Mouse (Mus musculus): Measurements from ENCODE around the gene Wwox. TPM values are rescaled to one million over a fixed set of nuclear protein-coding genes. Genes with fewer than 3 reads are reported as not detected.

Gene Wwox
- total RNA-seq, 1 experiment, result 12.5 TPM

GRCm38 (mm10) chr8:115330671-115331070 is 891.2 kb downstream of the Wwox start:
- no peaks in the 10 kb centered on the region for H3K9me3 ChIP-seq (ENCODE audit: control insufficient read depth, insufficient read depth, low read depth, low read length)
- H3K9ac ChIP-seq (ENCODE audit: insufficient read depth, low read depth, low read length, poor library complexity, severe bottlenecking), result no peak overlapping the region
- no peak overlapping the region for H3K27ac ChIP-seq (ENCODE audit: insufficient read depth, low read depth, low read length, poor library complexity, severe bottlenecking)
- no peak for DNase-seq (ENCODE audit: low read depth, low spot score)
- no peak overlapping the region for H3K4me3 ChIP-seq (ENCODE audit: insufficient read depth in 1 of 2, low read depth in 1 of 2, low read length in 2 of 2, poor library complexity in 1 of 2, severe bottlenecking in 1 of 2)
- no peaks in the 10 kb centered on the region for H3K4me1 ChIP-seq (ENCODE audit: control insufficient read depth in 2 of 2, insufficient read depth in 2 of 2, low read length in 2 of 2, poor library complexity in 1 of 2)
- in situ Hi-C loops (cut with MboI; ENCODE audit: low sequenced_read_pairs in 2 of 2, unreplicated experiment in 2 of 2), result no loop called here
- H3K36me3 ChIP-seq (ENCODE audit: control insufficient read depth, insufficient read depth, low read length, poor library complexity, severe bottlenecking), result no peaks in the 10 kb centered on the region
- no peak for TF ChIP-seq ZC3H11A (IDR thresholded peaks at IDR 0.05; ENCODE audit: borderline replicate concordance, low read depth, low read length)

- TF ChIP-seq HCFC1 (IDR thresholded peaks at IDR 0.05; ENCODE audit: borderline replicate concordance, insufficient read depth, low read length), result no peak
- TF ChIP-seq ZC3H11A (IDR thresholded peaks at IDR 0.05; ENCODE audit: borderline replicate concordance, low read depth, low read length), result no peak
- no peak for TF ChIP-seq MAFK (IDR thresholded peaks at IDR 0.05; ENCODE audit: insufficient read depth, low read depth, low read length)
- no peak for TF ChIP-seq CHD2 (IDR thresholded peaks at IDR 0.05; ENCODE audit: low read depth, low read length)
- TF ChIP-seq ZNF384 (IDR thresholded peaks at IDR 0.05; ENCODE audit: low read depth, low read length), result no peak
- H3K27ac ChIP-seq (ENCODE audit: insufficient read depth, low read depth, low read length, poor library complexity, severe bottlenecking), result no peak overlapping the region
- no peak overlapping the region for H3K9ac ChIP-seq (ENCODE audit: insufficient read depth, low read depth, low read length, poor library complexity, severe bottlenecking)
- no peak overlapping the region for H3K4me3 ChIP-seq (ENCODE audit: insufficient read depth in 1 of 2, low read depth in 1 of 2, low read length in 2 of 2, poor library complexity in 1 of 2, severe bottlenecking in 1 of 2)
- no peaks in the 10 kb centered on the region for H3K9me3 ChIP-seq (ENCODE audit: control insufficient read depth, insufficient read depth, low read depth, low read length)
- in situ Hi-C loops (cut with MboI; ENCODE audit: low sequenced_read_pairs in 2 of 2, unreplicated experiment in 2 of 2), result no loop called here
- no peaks in the 10 kb centered on the region for H3K36me3 ChIP-seq (ENCODE audit: control insufficient read depth, insufficient read depth, low read length, poor library complexity, severe bottlenecking)
- no peaks in the 10 kb centered on the region for H3K4me1 ChIP-seq (ENCODE audit: control insufficient read depth in 2 of 2, insufficient read depth in 2 of 2, low read length in 2 of 2, poor library complexity in 1 of 2)
- DNase-seq (ENCODE audit: low read depth, low spot score), result no peak
Observed at GRCm38 (mm10) chr8:115333972-115334371, 894.5 kb downstream of the Wwox start.

DNA sequence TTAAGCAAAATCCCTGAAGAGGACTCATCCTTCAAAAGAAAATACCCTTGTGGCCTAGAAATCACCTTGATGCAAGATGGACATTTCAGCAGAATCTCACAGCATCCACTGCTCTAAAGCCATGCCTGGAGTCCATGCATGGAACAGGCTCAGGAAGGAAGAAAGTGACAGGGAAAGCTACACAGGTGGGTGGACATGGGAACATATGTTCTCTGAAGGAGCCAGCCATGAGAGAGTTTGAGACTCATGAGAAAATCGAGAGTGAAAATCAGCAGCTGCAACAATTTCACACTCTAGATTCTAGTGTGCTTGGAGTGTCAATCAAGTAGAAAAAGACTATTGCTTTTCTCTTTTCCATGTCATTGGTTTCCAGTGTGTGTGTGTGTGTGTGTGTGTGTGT is 896.9 kb downstream of the Wwox start:
- Histone ChIP-seq H3K27ac (ENCODE audit: insufficient read depth, low read depth, low read length, poor library complexity, severe bottlenecking) (no peak overlapping the region), H3K9me3 (ENCODE audit: control insufficient read depth, insufficient read depth, low read depth, low read length) (no peaks in the 10 kb centered on the region), H3K4me1 (ENCODE audit: control insufficient read depth in 2 of 2, insufficient read depth in 2 of 2, low read length in 2 of 2, poor library complexity in 1 of 2) (no peaks in the 10 kb centered on the region), H3K9ac (ENCODE audit: insufficient read depth, low read depth, low read length, poor library complexity, severe bottlenecking) (no peak overlapping the region), H3K36me3 (ENCODE audit: control insufficient read depth, insufficient read depth, low read length, poor library complexity, severe bottlenecking) (no peaks in the 10 kb centered on the region), H3K4me3 (ENCODE audit: insufficient read depth in 1 of 2, low read depth in 1 of 2, low read length in 2 of 2, poor library complexity in 1 of 2, severe bottlenecking in 1 of 2) (no peak overlapping the region)
- no peak for TF ChIP-seq ZNF384 (IDR thresholded peaks at IDR 0.05; ENCODE audit: low read depth, low read length)
- TF ChIP-seq HCFC1 (IDR thresholded peaks at IDR 0.05; ENCODE audit: borderline replicate concordance, insufficient read depth, low read length), result no peak
- TF ChIP-seq MAFK (IDR thresholded peaks at IDR 0.05; ENCODE audit: insufficient read depth, low read depth, low read length), result no peak
- TF ChIP-seq CHD2 (IDR thresholded peaks at IDR 0.05; ENCODE audit: low read depth, low read length), result no peak
- no peak for TF ChIP-seq ZC3H11A (IDR thresholded peaks at IDR 0.05; ENCODE audit: borderline replicate concordance, low read depth, low read length)
- DNase-seq (ENCODE audit: low read depth, low spot score), result no peak
- in situ Hi-C loops (cut with MboI; ENCODE audit: low sequenced_read_pairs in 2 of 2, unreplicated experiment in 2 of 2), result no loop called here

DNA sequence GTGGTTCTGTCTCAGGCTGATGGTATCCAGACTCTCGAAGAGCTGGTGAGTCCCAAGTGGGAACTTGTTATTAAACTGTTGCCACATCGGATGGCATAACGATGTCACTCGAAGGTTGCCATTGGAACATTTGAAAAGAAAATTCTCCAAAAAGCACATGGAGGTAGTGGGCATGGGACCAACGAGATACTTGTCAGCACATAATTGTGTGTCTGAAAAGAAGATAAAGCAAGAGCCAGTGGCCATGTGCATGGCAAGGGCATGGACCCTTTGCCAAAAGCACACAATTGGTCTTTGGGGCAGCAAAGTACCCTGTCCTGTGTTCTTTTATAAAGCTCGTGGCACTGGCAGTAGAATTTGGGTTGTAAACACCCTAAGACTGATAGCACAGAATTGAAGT is 909.2 kb downstream of the Wwox start:
- TF ChIP-seq ZC3H11A (IDR thresholded peaks at IDR 0.05; ENCODE audit: borderline replicate concordance, low read depth, low read length) (no peak), HCFC1 (IDR thresholded peaks at IDR 0.05; ENCODE audit: borderline replicate concordance, insufficient read depth, low read length) (no peak), CHD2 (IDR thresholded peaks at IDR 0.05; ENCODE audit: low read depth, low read length) (no peak), ZNF384 (IDR thresholded peaks at IDR 0.05; ENCODE audit: low read depth, low read length) (no peak), MAFK (IDR thresholded peaks at IDR 0.05; ENCODE audit: insufficient read depth, low read depth, low read length) (no peak)
- in situ Hi-C loops (cut with MboI; ENCODE audit: low sequenced_read_pairs in 2 of 2, unreplicated experiment in 2 of 2), result no loop called here
- Histone ChIP-seq H3K4me1 (ENCODE audit: control insufficient read depth in 2 of 2, insufficient read depth in 2 of 2, low read length in 2 of 2, poor library complexity in 1 of 2) (no peaks in the 10 kb centered on the region), H3K36me3 (ENCODE audit: control insufficient read depth, insufficient read depth, low read length, poor library complexity, severe bottlenecking) (no peaks in the 10 kb centered on the region), H3K27ac (ENCODE audit: insufficient read depth, low read depth, low read length, poor library complexity, severe bottlenecking) (no peak overlapping the region), H3K4me3 (ENCODE audit: insufficient read depth in 1 of 2, low read depth in 1 of 2, low read length in 2 of 2, poor library complexity in 1 of 2, severe bottlenecking in 1 of 2) (no peak overlapping the region), H3K9ac (ENCODE audit: insufficient read depth, low read depth, low read length, poor library complexity, severe bottlenecking) (no peak overlapping the region), H3K9me3 (ENCODE audit: control insufficient read depth, insufficient read depth, low read depth, low read length) (no peaks in the 10 kb centered on the region)
- no peak for DNase-seq (ENCODE audit: low read depth, low spot score)

DNA sequence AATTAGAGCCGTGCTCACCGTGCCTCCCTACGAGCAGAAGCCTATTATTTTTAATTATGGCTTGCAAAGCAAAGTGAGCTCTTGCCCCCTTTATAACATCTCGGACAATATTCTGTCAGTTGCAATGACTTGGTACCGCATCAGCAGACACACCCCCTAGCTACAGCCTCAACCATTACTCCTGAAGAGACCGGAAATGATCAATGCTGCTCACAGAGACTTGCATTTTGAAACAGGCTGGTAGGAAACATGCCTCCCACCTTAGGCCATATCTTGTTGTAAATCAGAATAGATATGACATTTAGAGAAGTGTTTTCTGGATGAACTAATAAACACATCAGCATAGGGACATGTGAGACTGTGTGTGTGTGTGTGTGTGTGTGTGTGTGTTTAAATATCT is 911.3 kb downstream of the Wwox start:
- Histone ChIP-seq H3K4me1 (ENCODE audit: control insufficient read depth in 2 of 2, insufficient read depth in 2 of 2, low read length in 2 of 2, poor library complexity in 1 of 2) (no peaks in the 10 kb centered on the region), H3K36me3 (ENCODE audit: control insufficient read depth, insufficient read depth, low read length, poor library complexity, severe bottlenecking) (no peaks in the 10 kb centered on the region), H3K9me3 (ENCODE audit: control insufficient read depth, insufficient read depth, low read depth, low read length) (no peaks in the 10 kb centered on the region), H3K9ac (ENCODE audit: insufficient read depth, low read depth, low read length, poor library complexity, severe bottlenecking) (no peak overlapping the region), H3K4me3 (ENCODE audit: insufficient read depth in 1 of 2, low read depth in 1 of 2, low read length in 2 of 2, poor library complexity in 1 of 2, severe bottlenecking in 1 of 2) (no peak overlapping the region), H3K27ac (ENCODE audit: insufficient read depth, low read depth, low read length, poor library complexity, severe bottlenecking) (no peak overlapping the region)
- no peak for DNase-seq (ENCODE audit: low read depth, low spot score)
- TF ChIP-seq HCFC1 (IDR thresholded peaks at IDR 0.05; ENCODE audit: borderline replicate concordance, insufficient read depth, low read length), result no peak
- TF ChIP-seq CHD2 (IDR thresholded peaks at IDR 0.05; ENCODE audit: low read depth, low read length), result no peak
- no peak for TF ChIP-seq ZNF384 (IDR thresholded peaks at IDR 0.05; ENCODE audit: low read depth, low read length)
- no peak for TF ChIP-seq ZC3H11A (IDR thresholded peaks at IDR 0.05; ENCODE audit: borderline replicate concordance, low read depth, low read length)
- in situ Hi-C loops (cut with MboI; ENCODE audit: low sequenced_read_pairs in 2 of 2, unreplicated experiment in 2 of 2), result no loop called here

Data from ES-E14 (cell line).